Mouse (Mus musculus) brown adipose tissue, adult 24 weeks (tissue): Measurements from ENCODE around the gene Map4k3. TPM values are rescaled to one million over a fixed set of nuclear protein-coding genes. Genes with fewer than 3 reads are reported as not detected.
"Not testable (repeated sequence)": the region's sequence is repeated elsewhere in the genome, so short reads cannot be mapped to it uniquely, and the experiment has no call there.

Experiments
- H3K27ac ChIP-seq: fragments of 200-500 bp; replicated peaks from 2 replicates; pipeline ENCODE4 v1.5.1; 2012; ENCODE audit warnings: low read depth, mild to moderate bottlenecking, low read length
- H3K4me1 ChIP-seq: fragments of 200-500 bp; 2 replicates; pipeline ENCODE4 v1.6.1; 2012; ENCODE audit warnings: low read length, mixed read lengths; ENCODE audit not compliant: control insufficient read depth, insufficient read depth, insufficient read length
- H3K4me3 ChIP-seq: fragments of 200-500 bp; 2 replicates; pipeline ENCODE4 v1.5.1; 2012; ENCODE audit warnings: low read depth, mild to moderate bottlenecking, low read length, moderate library complexity; ENCODE audit not compliant: insufficient read depth
- polyA plus RNA-seq: library from polyadenylated mRNA; stranded (reverse); fragments of >200 nt; gene quantifications from 2 replicates; pipeline ENCODE4 v1.2.4, GENCODE M21; 2012; ENCODE audit not compliant: missing spikeins, insufficient read depth, insufficient read length

Map4k3 gene
- 16.6 and 16.9 TPM in 2 replicates for polyA plus RNA-seq

DNA sequence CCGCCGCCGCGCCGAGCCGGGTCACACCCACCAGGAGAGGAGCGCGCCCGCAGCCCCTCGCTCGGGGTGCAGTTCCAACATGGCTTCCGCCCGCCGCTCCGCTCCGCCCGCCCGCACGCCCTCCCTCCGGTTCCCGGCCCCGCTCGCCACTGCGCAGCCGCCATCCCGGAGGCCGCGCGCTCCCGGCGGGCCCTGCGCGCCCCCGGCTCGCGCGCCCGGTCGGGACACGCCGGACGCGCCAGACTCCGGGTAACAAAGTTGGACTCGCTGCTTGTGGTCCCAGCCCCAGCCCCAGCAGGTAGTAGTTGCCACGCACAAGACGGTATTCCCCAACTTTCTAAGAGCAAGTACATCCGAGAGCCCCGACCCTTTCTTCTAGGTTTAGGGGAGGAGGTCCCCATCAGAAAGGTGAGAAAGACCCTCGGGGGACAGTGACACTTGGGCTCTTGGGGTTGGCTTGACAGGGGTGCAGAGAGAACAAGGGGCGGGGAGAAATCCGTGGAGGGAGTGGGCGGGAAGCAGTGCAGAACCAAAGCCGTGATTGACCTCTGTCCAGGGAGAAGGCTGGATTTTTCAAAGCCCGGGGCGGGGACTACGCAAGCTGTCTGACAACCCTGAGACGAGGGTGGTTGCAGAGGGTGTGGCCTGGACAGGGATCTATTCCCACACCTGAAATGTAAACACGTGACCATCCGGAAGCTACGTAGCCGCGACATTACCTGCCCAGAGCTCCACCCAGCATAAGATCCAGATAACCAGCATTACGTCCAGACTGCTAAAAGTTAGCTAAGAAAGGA is at the start of gene Map4k3:
Gene Map4k3 (minus strand): TSS at position 424 of the 797 bp plus-strand sequence.
- Histone ChIP-seq H3K27ac (peak within 1 kb of the TSS; percentile 98), H3K4me3 (peak within 1 kb of the TSS; percentile 97), H3K4me1 (peaks cover 16% of the 10 kb centered on the region)

DNA sequence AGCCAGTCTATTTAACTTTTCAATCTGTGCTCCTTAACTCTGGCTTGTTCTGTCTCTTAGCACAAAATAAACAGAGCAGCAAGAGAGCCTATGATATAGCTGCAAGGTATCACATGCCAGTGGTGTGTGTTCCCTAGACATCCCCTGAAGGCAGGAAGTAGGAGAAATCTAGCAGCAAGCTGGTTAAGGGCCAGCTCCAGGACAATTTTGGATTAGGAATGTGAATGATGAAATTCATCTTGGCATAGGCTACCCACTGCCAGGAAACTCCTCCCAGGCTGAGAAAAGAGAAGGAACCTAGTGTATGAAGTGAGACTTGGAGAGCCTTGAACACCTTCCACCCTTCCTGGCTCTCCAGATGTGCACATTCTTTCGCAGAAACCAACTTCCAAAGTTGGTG is 49.3 kb upstream of the Map4k3 start:
- Histone ChIP-seq H3K27ac (no peak overlapping the region), H3K4me3 (no peak overlapping the region), H3K4me1 (no peaks in the 10 kb centered on the region; the same call in 1 of the 2 replicates)

DNA sequence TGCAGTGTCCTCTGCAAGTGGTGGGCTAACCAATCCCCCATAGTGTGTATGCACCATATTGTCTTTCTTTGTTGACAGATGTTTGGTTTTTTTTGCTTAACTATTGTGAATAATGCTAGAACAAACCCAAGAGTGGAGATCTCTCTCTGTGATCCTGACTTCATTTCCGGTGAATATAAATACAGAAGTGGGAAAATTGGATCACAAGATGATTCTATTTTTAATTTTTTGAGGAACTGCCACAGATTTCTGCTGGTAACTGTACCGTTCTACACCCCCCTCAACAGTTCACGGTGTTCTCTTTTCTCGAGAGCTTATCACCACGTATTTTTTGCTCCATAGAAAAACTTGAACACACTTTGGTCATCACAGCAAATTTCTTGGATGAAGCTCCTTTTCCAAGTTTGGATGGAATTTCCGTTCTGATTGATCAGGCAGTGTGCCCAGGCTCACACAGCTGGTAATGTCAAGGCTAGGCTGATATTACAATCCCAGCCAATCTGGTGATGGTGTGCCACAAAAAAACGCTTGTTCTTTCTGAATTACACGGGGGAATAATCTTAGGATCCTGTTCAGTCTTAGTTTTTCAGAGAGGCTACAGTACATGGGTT is 47.0 kb upstream of the Map4k3 start:
- H3K4me3 ChIP-seq: no peak overlapping the region
- H3K4me1 ChIP-seq: no peaks in the 10 kb centered on the region; the same call in 1 of the 2 replicates
- H3K27ac ChIP-seq: peak overlapping the region; percentile 35

DNA sequence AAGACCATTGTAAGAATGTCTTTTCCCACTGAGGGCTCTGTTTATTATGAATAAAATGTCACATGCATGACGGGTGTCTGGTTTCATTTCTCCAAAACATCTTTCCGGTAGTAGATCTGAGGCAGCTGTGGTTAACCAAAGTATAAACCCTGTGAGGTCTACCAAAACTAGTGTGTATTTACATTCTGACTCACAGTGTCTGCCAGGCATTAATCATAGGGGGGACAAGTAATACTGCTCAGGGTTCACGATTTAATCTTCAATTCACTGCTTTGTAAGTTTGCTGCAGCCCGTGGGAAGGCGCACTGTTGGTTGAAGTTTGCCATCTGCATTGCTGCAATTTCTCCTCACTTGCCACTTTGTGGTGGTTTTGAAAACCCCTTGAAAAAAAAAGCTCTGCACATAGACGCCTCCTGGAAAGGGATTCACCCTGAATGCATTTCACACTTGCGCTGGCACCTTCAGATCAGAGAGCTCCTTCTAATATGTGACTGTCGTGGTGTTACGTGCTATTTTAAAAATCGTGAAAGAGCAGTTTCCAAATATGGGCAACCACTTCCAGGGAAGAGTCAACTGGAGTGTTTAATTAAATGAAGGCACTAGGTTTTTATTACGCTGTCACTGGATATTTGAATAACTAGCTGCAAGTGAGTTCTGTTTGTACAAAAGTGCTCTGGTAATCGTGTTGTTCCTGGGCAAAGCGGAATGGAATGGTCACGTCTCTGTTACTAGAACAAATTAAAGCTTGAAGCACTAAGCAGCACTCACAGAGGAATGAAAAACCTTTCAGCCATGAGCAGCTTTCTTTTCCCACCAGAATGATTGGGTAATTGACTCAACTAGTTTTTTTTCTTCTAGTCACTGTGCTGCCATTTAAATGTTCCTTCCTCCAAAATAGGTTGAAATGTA is 44.5 kb upstream of the Map4k3 start:
- H3K27ac ChIP-seq: no peak overlapping the region
- H3K4me1 ChIP-seq: no peaks in the 10 kb centered on the region; the same call in 1 of the 2 replicates
- no peak overlapping the region for H3K4me3 ChIP-seq

DNA sequence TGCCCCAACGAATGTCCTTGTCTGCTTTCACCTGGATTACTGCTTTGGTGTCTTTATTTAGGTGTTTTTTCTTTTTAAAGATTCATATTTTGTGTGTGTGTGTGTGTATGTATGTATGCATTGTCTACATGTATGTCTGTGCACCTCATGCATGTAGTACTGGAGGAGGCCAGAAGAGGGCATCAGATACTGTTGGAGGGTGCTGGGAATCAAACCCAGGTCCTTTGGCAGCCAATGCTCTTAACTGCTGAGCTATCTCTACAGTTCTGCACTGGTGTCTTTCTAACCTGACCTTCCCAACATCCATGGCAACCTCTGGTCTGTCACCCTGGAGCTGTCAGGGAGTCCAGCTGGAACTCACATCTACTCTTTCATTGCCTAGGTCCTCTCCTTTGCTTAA is 41.8 kb upstream of the Map4k3 start:
- Histone ChIP-seq H3K4me3 (no peak overlapping the region), H3K27ac (no peak overlapping the region), H3K4me1 (no peaks in the 10 kb centered on the region)

DNA sequence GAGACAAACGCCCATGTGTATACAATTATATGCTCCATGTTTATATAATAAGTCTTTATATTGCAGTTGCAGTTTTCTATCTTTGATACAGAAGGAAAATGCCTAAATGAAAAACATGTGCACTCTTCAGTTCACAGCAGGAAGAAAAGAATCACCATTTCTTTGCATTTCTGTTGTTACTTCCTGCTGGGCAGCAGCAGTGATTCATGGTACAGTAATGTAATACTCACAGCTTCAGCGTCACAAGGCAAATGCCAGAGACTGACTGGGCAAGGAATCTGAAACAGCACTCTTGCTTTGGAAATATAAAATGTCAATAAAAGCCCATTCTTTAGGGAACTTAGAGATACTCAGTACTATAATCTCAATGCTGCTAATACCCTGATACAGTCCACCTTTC is 36.9 kb upstream of the Map4k3 start:
- H3K4me3 ChIP-seq: no peak overlapping the region
- H3K4me1 ChIP-seq: no peaks in the 10 kb centered on the region
- H3K27ac ChIP-seq: no peak overlapping the region

DNA sequence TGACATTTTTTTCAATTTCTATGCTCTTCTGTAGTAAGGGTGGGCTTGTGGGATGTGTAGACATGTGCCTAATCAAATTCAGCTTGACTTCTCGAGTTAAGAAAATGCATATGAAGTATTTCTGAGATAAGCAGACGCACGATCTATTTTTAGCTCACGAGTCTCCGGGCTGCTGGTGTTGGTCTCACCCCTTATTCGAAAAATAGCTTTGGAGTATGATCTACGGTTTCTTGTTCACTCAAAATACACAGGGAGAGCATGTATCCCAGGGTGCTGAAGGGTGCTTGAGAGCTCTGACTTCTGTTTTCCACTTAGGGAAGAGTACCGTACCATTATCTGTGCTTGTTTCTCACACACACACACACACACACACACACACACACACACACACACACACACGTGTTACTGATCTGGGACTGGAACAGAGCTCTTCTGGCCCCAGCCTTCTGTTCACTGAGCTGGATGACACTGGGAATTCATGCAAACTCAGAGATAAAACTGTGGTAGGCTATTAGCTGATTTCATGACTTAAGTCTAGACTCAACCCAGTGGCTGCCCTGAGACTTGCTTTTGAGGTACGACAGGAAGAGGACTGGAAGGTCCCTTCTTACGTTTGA is 34.9 kb upstream of the Map4k3 start:
- Histone ChIP-seq H3K4me1 (no peaks in the 10 kb centered on the region), H3K4me3 (no peak overlapping the region), H3K27ac (no peak overlapping the region)

DNA sequence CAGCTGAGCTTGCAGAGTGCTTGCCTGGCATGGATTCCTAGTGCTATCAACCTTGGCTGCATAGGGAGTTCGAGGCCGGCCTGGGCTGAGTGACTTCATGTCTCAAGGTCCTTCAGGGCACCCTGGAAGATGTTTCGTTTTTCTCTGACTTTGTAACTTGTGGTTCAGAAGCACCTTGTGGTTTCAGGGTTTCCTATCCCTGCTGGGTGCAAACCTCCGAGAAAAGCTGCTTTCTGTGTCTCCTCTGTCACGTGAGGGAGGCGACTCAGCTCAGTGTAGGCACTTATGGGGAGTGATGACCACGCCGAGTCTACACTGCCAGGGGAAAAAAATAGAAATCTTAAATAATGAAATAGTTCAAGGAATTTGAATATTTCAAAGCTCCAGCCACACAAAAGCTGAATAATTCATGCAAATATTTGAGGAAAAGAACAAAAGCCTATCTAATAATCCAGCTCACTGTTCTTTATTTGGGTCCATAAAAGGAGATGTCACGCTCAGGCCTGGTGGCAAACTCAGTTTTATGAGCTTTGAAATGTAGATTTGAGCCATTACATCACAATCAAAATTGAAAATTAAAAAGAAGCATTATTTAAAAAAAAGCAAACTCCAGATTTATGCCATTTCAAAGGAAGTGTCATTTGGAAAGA is 34.2 kb upstream of the Map4k3 start:
- no peak overlapping the region for H3K27ac ChIP-seq
- H3K4me1 ChIP-seq: no peaks in the 10 kb centered on the region
- H3K4me3 ChIP-seq: no peak overlapping the region

DNA sequence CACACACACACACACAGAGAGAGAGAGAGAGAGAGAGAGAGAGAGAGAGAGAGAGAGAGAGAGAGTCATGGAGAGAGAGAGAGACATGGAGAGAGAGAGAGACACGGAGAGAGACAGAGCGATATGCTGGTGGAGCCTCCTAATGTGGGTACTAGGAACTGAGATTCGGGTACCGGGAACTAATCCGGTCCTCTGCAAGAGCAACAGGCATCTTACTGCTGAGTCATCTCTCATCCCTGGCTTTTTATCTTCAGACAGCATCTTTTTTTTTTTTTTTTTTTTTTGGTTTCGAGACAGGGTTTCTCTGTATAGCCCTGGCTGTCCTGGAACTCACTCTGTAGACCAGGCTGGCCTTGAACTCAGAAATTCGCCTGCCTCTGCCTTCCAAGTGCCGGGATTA is 32.9 kb upstream of the Map4k3 start:
- not testable (repeated sequence) for H3K27ac ChIP-seq, H3K4me1 ChIP-seq, H3K4me3 ChIP-seq

DNA sequence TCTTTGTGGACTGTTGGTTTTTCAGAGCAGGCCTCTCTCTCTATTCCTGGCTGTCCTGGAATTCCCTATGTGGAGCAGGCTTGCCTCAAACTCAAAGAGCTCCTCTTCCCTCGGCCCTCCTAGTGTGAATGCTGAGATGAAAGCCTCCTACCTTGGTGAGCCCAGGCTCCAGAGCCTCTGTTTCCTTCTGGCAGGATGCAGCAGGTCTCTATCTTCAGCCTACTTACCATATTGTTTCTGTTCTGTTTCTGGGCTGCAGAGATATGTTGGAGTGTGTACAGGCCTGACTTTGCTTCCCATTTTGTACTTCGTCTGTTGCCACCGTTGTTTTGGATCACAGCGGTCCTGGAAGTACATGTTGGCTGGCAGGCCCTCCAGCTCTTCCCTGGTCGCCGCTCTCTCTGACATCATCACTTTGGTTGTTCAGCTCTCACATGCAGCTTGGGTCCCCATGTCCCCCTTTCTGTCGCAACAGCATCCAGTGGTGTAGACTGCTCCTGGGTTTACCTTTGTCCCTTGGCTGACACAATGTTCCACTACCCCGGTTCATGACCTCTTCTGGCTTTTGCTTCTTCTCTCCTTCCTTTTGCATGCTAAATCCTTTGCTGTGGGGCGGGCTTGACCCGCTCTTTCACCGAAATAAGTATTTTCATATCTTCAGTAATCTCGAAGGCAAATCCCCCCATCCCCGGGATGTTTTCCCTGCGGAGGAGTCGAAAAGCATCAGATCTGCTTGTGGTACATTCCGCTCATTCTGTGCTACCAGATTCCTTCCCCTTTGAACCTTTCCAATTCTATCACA is 32.3 kb upstream of the Map4k3 start:
- H3K27ac ChIP-seq: no peak overlapping the region
- no peak overlapping the region for H3K4me3 ChIP-seq
- no peaks in the 10 kb centered on the region for H3K4me1 ChIP-seq

DNA sequence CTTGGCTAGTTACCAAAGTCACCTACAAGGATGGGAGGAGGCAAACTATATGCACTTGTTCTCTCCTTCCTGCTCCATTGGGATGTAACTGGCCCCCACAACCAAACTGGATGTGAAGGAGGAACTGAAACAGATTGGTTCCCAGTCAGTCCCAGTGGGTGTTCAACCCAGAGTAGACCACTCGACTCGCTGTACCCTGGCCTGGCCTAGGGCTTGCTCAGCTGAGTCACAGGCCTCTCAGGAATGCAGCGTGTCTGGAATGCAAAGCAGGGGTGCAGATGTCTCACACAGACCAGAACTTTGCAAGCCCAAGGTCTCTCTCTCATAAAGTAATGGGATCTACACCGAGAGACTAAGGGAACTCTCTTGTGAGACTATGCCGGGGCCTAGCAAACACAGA is 27.8 kb upstream of the Map4k3 start:
- no peak overlapping the region for H3K27ac ChIP-seq
- H3K4me1 ChIP-seq: peaks cover 2% of the 10 kb centered on the region; the same call in 1 of the 2 replicates
- no peak overlapping the region for H3K4me3 ChIP-seq

DNA sequence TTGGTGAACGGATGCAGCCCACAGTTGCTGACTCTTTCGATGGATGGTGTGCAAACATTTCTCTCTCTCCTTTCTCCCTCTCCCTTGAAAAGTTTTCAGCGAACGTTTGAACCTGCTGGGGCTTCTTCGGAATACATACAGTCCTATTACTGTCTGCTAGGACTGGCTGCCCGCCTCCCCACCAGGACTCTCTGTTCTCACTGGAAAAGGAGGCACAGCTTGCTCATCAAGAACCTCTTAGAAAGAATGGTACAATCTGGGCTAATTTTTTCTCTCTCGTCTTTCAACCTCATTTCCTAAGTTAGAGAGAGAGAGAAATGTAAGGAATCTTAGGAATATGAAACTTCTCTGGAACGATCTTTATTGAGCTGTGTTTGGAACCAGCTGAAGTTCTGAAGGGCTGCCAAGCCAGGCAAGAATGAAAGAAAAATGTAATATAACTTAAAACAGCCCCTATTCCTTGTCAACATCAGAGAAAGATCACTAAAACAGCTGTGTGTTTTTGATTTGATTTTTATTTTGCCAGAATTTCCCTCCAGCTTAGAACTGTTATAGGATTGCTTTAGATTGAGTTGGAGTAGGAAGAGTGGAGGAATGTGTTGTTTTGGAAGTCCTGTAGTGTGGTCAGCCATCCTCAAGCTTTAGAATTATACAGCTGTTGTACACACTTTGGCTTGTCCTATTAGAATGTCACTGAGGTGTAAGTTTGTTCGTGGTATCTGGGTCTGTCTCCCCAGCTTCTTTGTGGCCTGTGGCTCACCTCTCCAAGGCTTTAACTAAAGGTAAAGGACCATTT is 27.0 kb upstream of the Map4k3 start:
- Histone ChIP-seq H3K4me1 (peaks cover 2% of the 10 kb centered on the region; the same call in 1 of the 2 replicates), H3K4me3 (no peak overlapping the region), H3K27ac (no peak overlapping the region)

DNA sequence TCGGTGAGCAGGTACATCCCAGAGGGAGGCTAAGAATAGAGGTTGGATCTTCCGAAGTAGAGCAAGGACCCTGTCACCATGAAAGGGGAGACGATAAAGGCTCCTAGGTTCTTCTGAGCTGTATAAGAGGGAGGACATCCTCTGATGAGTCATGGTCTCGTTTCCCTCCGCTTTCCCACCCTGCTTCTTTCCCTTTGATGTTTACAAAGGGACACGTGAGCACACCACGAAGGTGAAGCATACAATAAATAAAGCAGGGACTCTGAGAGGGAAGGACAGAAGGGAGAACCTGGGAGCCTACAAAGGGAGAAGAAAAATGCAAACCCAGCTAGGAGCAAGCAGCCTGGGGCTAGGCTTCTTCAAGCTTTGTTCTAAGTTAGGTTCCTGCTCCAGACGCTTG is 26.3 kb upstream of the Map4k3 start:
- Histone ChIP-seq H3K4me3 (no peak overlapping the region), H3K27ac (no peak overlapping the region), H3K4me1 (peaks cover 2% of the 10 kb centered on the region; the same call in 1 of the 2 replicates)
